Mouse (Mus musculus) CH12.LX (cell line): ENCODE results near the gene Pde9a. TPM values are rescaled to one million over a fixed set of nuclear protein-coding genes. Genes with fewer than 3 reads are reported as not detected.

Experiments used
- DNase-seq: peaks from one replicate; pipeline ENCODE4 v3.0.0-alpha.2; 2013; ENCODE audit errors: extremely low read depth
- H3K27ac ChIP-seq: 2 replicates; pipeline ENCODE4 v1.5.1; 2012; ENCODE audit warnings: low read depth, mild to moderate bottlenecking, control low read depth, moderate library complexity; ENCODE audit not compliant: insufficient read depth
- H3K27me3 ChIP-seq: replicated peaks from 2 replicates; pipeline ENCODE3; 2012; ENCODE audit warnings: inconsistent platforms
- H3K36me3 ChIP-seq, 2 experiments: replicated peaks in 1 of 2; 2 replicates each; pipeline versions ENCODE3 to v1.6.1; 2012; ENCODE audit warnings: inconsistent platforms in 1 of 2, low read length in 1 of 2, mild to moderate bottlenecking in 1 of 2, mixed read lengths in 1 of 2, moderate library complexity in 1 of 2; ENCODE audit not compliant: control insufficient read depth in 1 of 2, insufficient read depth in 1 of 2
- H3K4me1 ChIP-seq, 2 experiments: 2 replicates each; pipeline ENCODE4 v1.6.1; 2012; ENCODE audit warnings: inconsistent platforms in 1 of 2, moderate library complexity in 1 of 2; ENCODE audit not compliant: insufficient read depth in 2 of 2, control insufficient read depth in 1 of 2
- H3K4me2 ChIP-seq: 2 replicates; pipeline ENCODE4 v1.6.1; 2012; ENCODE audit warnings: low read depth, mild to moderate bottlenecking, control low read depth; ENCODE audit not compliant: poor library complexity, insufficient read depth, severe bottlenecking
- H3K4me3 ChIP-seq, 3 experiments: fragments of 150-350 bp in 1 of 3; sonication (generic) in 1 of 3; replicated peaks in 1 of 3; 2 replicates each; pipeline versions ENCODE3 to v1.5.1; 2011 to 2012; ENCODE audit warnings: low read depth in 2 of 3, low read length in 2 of 3, mild to moderate bottlenecking in 2 of 3, moderate library complexity in 2 of 3, control low read depth in 1 of 3, improper control_type of control experiment in 1 of 3, inconsistent platforms in 1 of 3, mixed read lengths in 1 of 3; ENCODE audit not compliant: poor library complexity in 1 of 3
- H3K79me2 ChIP-seq: replicated peaks from 2 replicates; pipeline ENCODE4 v1.6.1; 2012; ENCODE audit warnings: mild to moderate bottlenecking, moderate library complexity; ENCODE audit not compliant: control insufficient read depth, poor library complexity, insufficient read depth, severe bottlenecking; ENCODE audit errors: extremely low read depth
- H3K9ac ChIP-seq: 2 replicates; pipeline ENCODE4 v1.6.1; 2012; ENCODE audit warnings: low read depth, mild to moderate bottlenecking, control low read depth, moderate library complexity; ENCODE audit not compliant: insufficient read depth
- H3K9me3 ChIP-seq: replicated peaks from 2 replicates; pipeline ENCODE3; 2012; ENCODE audit warnings: low read length, inconsistent platforms, mixed read lengths
- BHLHE40 ChIP-seq: IDR thresholded peaks from 2 replicates; pipeline ENCODE4 v1.6.1; 2011; ENCODE audit warnings: mild to moderate bottlenecking, low read depth, low read length, improper control_type of control experiment
- CHD1 ChIP-seq: IDR thresholded peaks from 2 replicates; pipeline ENCODE4 v1.6.1; 2012; ENCODE audit warnings: low read depth, low read length, improper control_type of control experiment, inconsistent platforms
- CHD2 ChIP-seq: IDR thresholded peaks from 2 replicates; pipeline ENCODE4 v1.6.1; 2011; ENCODE audit warnings: low read length, improper control_type of control experiment
- CTCF ChIP-seq, 2 experiments: IDR thresholded peaks in 1 of 2; conservative IDR thresholded peaks in 1 of 2; 2 replicates each; pipeline ENCODE4 v1.5.1; 2011 to 2012; ENCODE audit warnings: low read depth in 2 of 2, low read length in 2 of 2, improper control_type of control experiment in 1 of 2, inconsistent platforms in 1 of 2, mild to moderate bottlenecking in 1 of 2, moderate library complexity in 1 of 2
- E2F4 ChIP-seq: IDR thresholded peaks from 2 replicates; pipeline ENCODE4 v1.6.1; 2011; ENCODE audit warnings: low read depth, low read length, improper control_type of control experiment; ENCODE audit not compliant: insufficient replicate concordance
- ELF1 ChIP-seq: IDR thresholded peaks from 2 replicates; pipeline ENCODE4 v1.6.1; 2014; ENCODE audit warnings: low read depth, mild to moderate bottlenecking, inconsistent platforms, low read length, improper control_type of control experiment
- EP300 ChIP-seq: IDR thresholded peaks from 2 replicates; pipeline ENCODE4 v1.6.1; 2011; ENCODE audit warnings: low read length, improper control_type of control experiment
- ETS1 ChIP-seq: conservative IDR thresholded peaks from 2 replicates; pipeline ENCODE4 v1.6.1; 2012; ENCODE audit warnings: low read depth, mild to moderate bottlenecking, inconsistent platforms, low read length, improper control_type of control experiment, moderate library complexity
- GABPA ChIP-seq: IDR thresholded peaks from 2 replicates; pipeline ENCODE4 v1.6.1; 2012; ENCODE audit warnings: low read depth, low read length, improper control_type of control experiment, inconsistent platforms; ENCODE audit not compliant: insufficient replicate concordance
- HCFC1 ChIP-seq: IDR thresholded peaks from 2 replicates; pipeline ENCODE4 v1.6.1; 2012; ENCODE audit warnings: low read depth, mild to moderate bottlenecking, inconsistent platforms, low read length, improper control_type of control experiment
- IRF4 ChIP-seq: IDR thresholded peaks from 2 replicates; pipeline ENCODE4 v1.6.1; 2014; ENCODE audit warnings: low read depth, mild to moderate bottlenecking, inconsistent platforms, low read length, improper control_type of control experiment
- JUN ChIP-seq: IDR thresholded peaks from 2 replicates; pipeline ENCODE4 v1.6.1; 2011; ENCODE audit warnings: low read depth, mild to moderate bottlenecking, low read length, improper control_type of control experiment, moderate library complexity; ENCODE audit not compliant: insufficient read depth
- JUND ChIP-seq: conservative IDR thresholded peaks from 2 replicates; pipeline ENCODE4 v1.6.1; 2011; ENCODE audit warnings: low read depth, low read length, improper control_type of control experiment
- KAT2A ChIP-seq: IDR thresholded peaks from 2 replicates; pipeline ENCODE4 v1.6.1; 2012; ENCODE audit warnings: low read length, improper control_type of control experiment, inconsistent platforms; ENCODE audit not compliant: insufficient replicate concordance
- MAFK ChIP-seq: IDR thresholded peaks from 2 replicates; pipeline ENCODE4 v1.6.1; 2011; ENCODE audit warnings: low read length, improper control_type of control experiment; ENCODE audit not compliant: insufficient replicate concordance
- MAX ChIP-seq: IDR thresholded peaks from 2 replicates; pipeline ENCODE4 v1.6.1; 2011; ENCODE audit warnings: low read length, improper control_type of control experiment
- MAZ ChIP-seq: IDR thresholded peaks from 2 replicates; pipeline ENCODE4 v1.6.1; 2012; ENCODE audit warnings: low read depth, mild to moderate bottlenecking, inconsistent platforms, low read length, improper control_type of control experiment, moderate library complexity
- MEF2A ChIP-seq: IDR thresholded peaks from 2 replicates; pipeline ENCODE4 v1.6.1; 2014; ENCODE audit warnings: low read depth, mild to moderate bottlenecking, inconsistent platforms, low read length, improper control_type of control experiment, borderline replicate concordance
- MXI1 ChIP-seq: IDR thresholded peaks from 2 replicates; pipeline ENCODE4 v1.6.1; 2011; ENCODE audit warnings: mild to moderate bottlenecking, low read depth, low read length, improper control_type of control experiment
- MYC ChIP-seq: IDR thresholded peaks from 2 replicates; pipeline ENCODE4 v1.6.1; 2011; ENCODE audit warnings: low read depth, mild to moderate bottlenecking, improper control_type of control experiment, low read length
- NELFE ChIP-seq: IDR thresholded peaks from 2 replicates; pipeline ENCODE4 v1.6.1; 2011; ENCODE audit warnings: low read depth, low read length, improper control_type of control experiment
- NRF1 ChIP-seq: IDR thresholded peaks from 2 replicates; pipeline ENCODE4 v1.6.1; 2014; ENCODE audit warnings: low read depth, mild to moderate bottlenecking, inconsistent platforms, low read length, improper control_type of control experiment, moderate library complexity
- PAX5 ChIP-seq: IDR thresholded peaks from 2 replicates; pipeline ENCODE4 v1.6.1; 2012; ENCODE audit warnings: low read length, inconsistent platforms, mixed read lengths
- POLR2A ChIP-seq: IDR thresholded peaks from 2 replicates; pipeline ENCODE4 v1.6.1; 2011; ENCODE audit warnings: low read depth, mild to moderate bottlenecking, improper control_type of control experiment, low read length
- POLR2AphosphoS2 ChIP-seq: IDR thresholded peaks from 2 replicates; pipeline ENCODE4 v1.6.1; 2011; ENCODE audit warnings: low read depth, low read length, improper control_type of control experiment
- RAD21 ChIP-seq: IDR thresholded peaks from 2 replicates; pipeline ENCODE4 v1.6.1; 2011; ENCODE audit warnings: low read depth, mild to moderate bottlenecking, low read length, improper control_type of control experiment, moderate library complexity
- RCOR1 ChIP-seq: conservative IDR thresholded peaks from 2 replicates; pipeline ENCODE4 v1.6.1; 2012; ENCODE audit warnings: low read depth, mild to moderate bottlenecking, inconsistent platforms, low read length, improper control_type of control experiment
- SIN3A ChIP-seq: IDR thresholded peaks from 2 replicates; pipeline ENCODE4 v1.6.1; 2012; ENCODE audit warnings: low read length, improper control_type of control experiment, inconsistent platforms
- SMC3 ChIP-seq: IDR thresholded peaks from 2 replicates; pipeline ENCODE4 v1.6.1; 2011; ENCODE audit warnings: low read depth, low read length, improper control_type of control experiment
- TBP ChIP-seq: conservative IDR thresholded peaks from 2 replicates; pipeline ENCODE4 v1.6.1; 2011; ENCODE audit warnings: low read depth, low read length, improper control_type of control experiment
- TCF12 ChIP-seq: IDR thresholded peaks from 2 replicates; pipeline ENCODE4 v1.6.1; 2014; ENCODE audit warnings: low read depth, mild to moderate bottlenecking, inconsistent platforms, low read length, improper control_type of control experiment
- UBTF ChIP-seq: IDR thresholded peaks from 2 replicates; pipeline ENCODE4 v1.6.1; 2012; ENCODE audit warnings: low read depth, mild to moderate bottlenecking, inconsistent platforms, low read length, improper control_type of control experiment, moderate library complexity
- USF1 ChIP-seq: IDR thresholded peaks from 2 replicates; pipeline ENCODE4 v1.6.1; 2014; ENCODE audit warnings: low read depth, mild to moderate bottlenecking, inconsistent platforms, low read length, improper control_type of control experiment
- USF2 ChIP-seq: conservative IDR thresholded peaks from 2 replicates; pipeline ENCODE4 v1.6.1; 2011; ENCODE audit warnings: low read depth, low read length, improper control_type of control experiment
- ZC3H11A ChIP-seq: IDR thresholded peaks from 2 replicates; pipeline ENCODE4 v1.6.1; 2012; ENCODE audit warnings: low read depth, mild to moderate bottlenecking, inconsistent platforms, low read length, improper control_type of control experiment
- ZKSCAN1 ChIP-seq: IDR thresholded peaks from 2 replicates; pipeline ENCODE4 v1.6.1; 2012; ENCODE audit warnings: low read depth, inconsistent platforms, low read length, improper control_type of control experiment, borderline replicate concordance
- ZMIZ1 ChIP-seq: IDR thresholded peaks from 2 replicates; pipeline ENCODE4 v1.6.1; 2012; ENCODE audit warnings: low read depth, mild to moderate bottlenecking, inconsistent platforms, low read length, improper control_type of control experiment
- ZNF384 ChIP-seq: IDR thresholded peaks from 2 replicates; pipeline ENCODE4 v1.6.1; 2012; ENCODE audit warnings: low read depth, low read length, improper control_type of control experiment, inconsistent platforms
- dilution Hi-C: fragments of 300-500 bp; cut with MboI; formaldehyde crosslinking; loops from 2 replicates; pipeline ENCODE4 v1.14.3; 2020; ENCODE audit warnings: low sequenced_read_pairs; ENCODE audit not compliant: extremely low pct_unique_long_range_greater_than_20kb, extremely low pct_ligation_motif_present
- in situ Hi-C: fragments of 300-500 bp; cut with MboI; formaldehyde crosslinking; loops from 3 replicates; pipeline ENCODE4 v1.14.3; 2019; ENCODE audit warnings: low sequenced_read_pairs, low pct_ligation_motif_present, low pct_unique_long_range_greater_than_20kb, mixed read lengths
- polyA plus RNA-seq: library from polyadenylated mRNA; unstranded; fragments of >175 nt; gene quantifications from 2 replicates; pipeline ENCODE4 v1.2.1, GENCODE M21; 2012; ENCODE audit warnings: low read depth; ENCODE audit not compliant: insufficient read length
- total RNA-seq, 2 experiments: library from RNA; depleted of rRNA; stranded (reverse); fragments of 300-350 nt in 1 of 2; fragments of >200 nt in 1 of 2; gene quantifications; 2 replicates each; pipeline ENCODE4 v1.2.3; 2012 to 2014

The Pde9a gene
- total and polyA plus RNA-seq, 3 experiments: not detected

- dilution Hi-C loops: no loop called here
- Histone ChIP-seq H3K4me2 (peak overlapping the region; percentile 47), H3K27ac (no peak overlapping the region), H3K9ac (peak overlapping the region; percentile 67), H3K4me1 (peaks cover 2 to 30% of the 10 kb centered on the region in 2 experiments; a peak in 2 of 4 replicates), H3K36me3 (peaks cover 16 to 35% of the 10 kb centered on the region in 2 experiments), H3K4me3 (peak overlapping the region; percentile 63 to 93 (median 66)), H3K9me3 (no peaks in the 10 kb centered on the region), H3K79me2 (peaks cover 26% of the 10 kb centered on the region), H3K27me3 (no peaks in the 10 kb centered on the region)
- in situ Hi-C loops: no loop called here
- DNase-seq: peak; percentile 76
- TF ChIP-seq NELFE: no peak
- TF ChIP-seq ZKSCAN1: no peak
- TF ChIP-seq NRF1: no peak
- TF ChIP-seq ZNF384: no peak
- no peak for TF ChIP-seq CTCF (conservative IDR thresholded peaks at IDR 0.05 in 1 of 2, IDR thresholded peaks at IDR 0.05 in 1 of 2; ENCODE audit: low read depth in 2 of 2, low read length in 2 of 2)
- TF ChIP-seq POLR2A: no peak
- peak; percentile 33; the same call in 1 of the 2 replicates for TF ChIP-seq MAX
- TF ChIP-seq IRF4: no peak
- no peak for TF ChIP-seq SIN3A
- peak; percentile 79; the same call in 1 of the 2 replicates for TF ChIP-seq CHD2
- TF ChIP-seq TCF12: no peak
- TF ChIP-seq TBP: no peak
- TF ChIP-seq JUND: no peak
- TF ChIP-seq PAX5: no peak
- no peak for TF ChIP-seq MEF2A
- peak; percentile 78 for TF ChIP-seq BHLHE40
- TF ChIP-seq ETS1: no peak
- no peak for TF ChIP-seq RCOR1
- no peak for TF ChIP-seq EP300
- TF ChIP-seq MAZ: no peak
- no peak; the same call in 1 of the 2 replicates for TF ChIP-seq CHD1
- no peak for TF ChIP-seq MAFK
- 0 out of 2 replicates have a peak, but pooled peaks have one; percentile 24 for TF ChIP-seq MXI1
- no peak for TF ChIP-seq UBTF
- 0 out of 2 replicates have a peak, but pooled peaks have one; percentile 18 for TF ChIP-seq MYC
- TF ChIP-seq JUN: no peak
- TF ChIP-seq POLR2AphosphoS2: no peak
- TF ChIP-seq E2F4: no peak
- TF ChIP-seq USF1: peak; percentile 68
- TF ChIP-seq ZC3H11A: no peak
- no peak for TF ChIP-seq ZMIZ1
- no peak for TF ChIP-seq SMC3
- TF ChIP-seq RAD21: no peak
- no peak for TF ChIP-seq ELF1
- no peak for TF ChIP-seq HCFC1
- TF ChIP-seq USF2: peak; percentile 59; the same call in 1 of the 2 replicates
- TF ChIP-seq KAT2A: 0 out of 2 replicates have a peak, but pooled peaks have one; percentile 12
- no peak for TF ChIP-seq GABPA
Observed at GRCm38 (mm10) chr17:31520895-31521294, 134.9 kb downstream of the Pde9a start.
